ENCODE assay signal across 8 mouse cellular contexts in the genomic region with DNA sequence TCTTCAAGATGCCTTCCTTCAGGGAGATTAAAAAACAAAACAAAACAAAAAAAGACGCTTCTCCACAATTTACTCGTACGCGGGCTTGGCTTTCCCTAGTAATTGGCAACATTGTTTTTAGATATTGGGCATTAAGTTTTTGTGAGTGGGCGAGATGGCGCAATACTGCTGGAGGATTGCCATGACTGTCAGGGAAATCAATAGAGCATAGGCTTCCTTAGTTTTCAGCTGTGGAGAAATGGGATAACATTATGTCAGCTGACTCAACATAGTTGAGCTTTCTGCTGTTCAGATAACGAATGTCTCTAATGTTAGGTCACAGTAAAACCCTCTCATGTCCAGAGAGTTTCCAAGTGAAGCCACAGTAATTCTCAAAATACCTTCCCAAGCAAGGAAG. TPM values are rescaled to one million over a fixed set of nuclear protein-coding genes. Genes with fewer than 3 reads are reported as not detected.
DNase-seq lines count a peak whose midpoint lies in the region; ATAC-seq and TF ChIP-seq lines count a peak whose summit lies in the region.

No protein-coding gene starts in this region.

- ATAC-seq in megakaryocyte, adult 5-6 weeks (ENCODE audit: poor library complexity, severe bottlenecking) = no peak
- ATAC-seq in heart, postnatal 0 days (ENCODE audit: insufficient read depth, low read depth) = no peak
- ATAC-seq in midbrain, embryonic 14.5 days (ENCODE audit: low FRiP score, low TSS enrichment) = no peak
- no peak for ATAC-seq in frontal cortex, adult (ENCODE audit: low TSS enrichment)

- no peak for DNase-seq in embryonic facial prominence, embryonic 10.5 days (ENCODE audit: low spot score)
- DNase-seq in heart, postnatal 0 days (ENCODE audit: low spot score) = no peak
- DNase-seq in layer of hippocampus, postnatal 36 days = peak; percentile 30 to 55
- peak; percentile 27 for DNase-seq in midbrain, embryonic 14.5 days
- no peak for DNase-seq in thymus, postnatal 4 days

- H3K36me3 ChIP-seq in megakaryocyte, embryonic 14.5 days (replicated peaks; ENCODE audit: low read length) = peaks cover 77% of the 10 kb centered on the region
- peaks cover 72% of the 10 kb centered on the region for H3K36me3 ChIP-seq in embryonic facial prominence, embryonic 10.5 days (replicated peaks)
- H3K36me3 ChIP-seq in heart, postnatal 0 days (replicated peaks; ENCODE audit: control insufficient read depth, insufficient read depth, low read length) = peaks cover 43% of the 10 kb centered on the region
- peaks cover 44% of the 10 kb centered on the region for H3K36me3 ChIP-seq in midbrain, embryonic 14.5 days (ENCODE audit: control insufficient read depth, insufficient read depth, low read length)

- no peaks in the 10 kb centered on the region for H3K27me3 ChIP-seq in megakaryocyte, embryonic 14.5 days (replicated peaks)
- no peaks in the 10 kb centered on the region for H3K27me3 ChIP-seq in embryonic facial prominence, embryonic 10.5 days (replicated peaks; ENCODE audit: low read depth, poor library complexity, severe bottlenecking)
- no peaks in the 10 kb centered on the region for H3K27me3 ChIP-seq in heart, postnatal 0 days (ENCODE audit: control insufficient read depth, insufficient read depth, low read length)
- H3K27me3 ChIP-seq in midbrain, embryonic 14.5 days (ENCODE audit: control insufficient read depth, insufficient read depth, low read length) = no peaks in the 10 kb centered on the region

- H3K4me3 ChIP-seq in megakaryocyte, embryonic 14.5 days (replicated peaks) = peak overlapping the region; percentile 96
- H3K4me3 ChIP-seq in embryonic facial prominence, embryonic 10.5 days = peak overlapping the region; percentile 84
- H3K4me3 ChIP-seq in heart, postnatal 0 days (ENCODE audit: low read depth, low read length) = peak overlapping the region; percentile 65
- peak overlapping the region; percentile 61 for H3K4me3 ChIP-seq in midbrain, embryonic 14.5 days (replicated peaks; ENCODE audit: low read depth, low read length)

- H3K9ac ChIP-seq in heart, postnatal 0 days (replicated peaks; ENCODE audit: low read depth, low read length) = peak overlapping the region; percentile 42
- H3K9ac ChIP-seq in midbrain, embryonic 14.5 days (replicated peaks; ENCODE audit: low read length) = peak overlapping the region; percentile 72; the same call in 1 of the 2 replicates

- WGBS in embryonic facial prominence, embryonic 10.5 days = 42% methylated on average over 7 of the region's 7 CpGs
- WGBS in heart, postnatal 0 days = 29% methylated on average over 7 of the region's 7 CpGs
- WGBS in midbrain, embryonic 14.5 days = 40% methylated on average over 7 of the region's 7 CpGs

- peak overlapping the region; percentile 67 for H3K4me2 ChIP-seq in heart, postnatal 0 days (ENCODE audit: low read depth, low read length)
- H3K4me2 ChIP-seq in midbrain, embryonic 14.5 days (ENCODE audit: low read length) = peak overlapping the region; percentile 80

- H3K4me1 ChIP-seq in megakaryocyte, embryonic 14.5 days = peaks cover 26% of the 10 kb centered on the region
- peaks cover 8% of the 10 kb centered on the region; the same call in 1 of the 2 replicates for H3K4me1 ChIP-seq in embryonic facial prominence, embryonic 10.5 days
- H3K4me1 ChIP-seq in heart, postnatal 0 days (ENCODE audit: control insufficient read depth, insufficient read depth) = peaks cover 5% of the 10 kb centered on the region; the same call in 1 of the 2 replicates
- H3K4me1 ChIP-seq in midbrain, embryonic 14.5 days (ENCODE audit: control insufficient read depth, insufficient read depth, low read length) = 0 out of 2 replicates have a peak, but pooled peaks cover 4% of the 10 kb centered on the region

- 0 out of 2 replicates have a peak overlapping the region, but pooled peaks have one; percentile 91 for H3K27ac ChIP-seq in embryonic facial prominence, embryonic 10.5 days (replicated peaks)
- peak overlapping the region; percentile 26; the same call in 1 of the 2 replicates for H3K27ac ChIP-seq in heart, postnatal 0 days (ENCODE audit: low read depth)
- H3K27ac ChIP-seq in midbrain, embryonic 14.5 days (replicated peaks; ENCODE audit: low read depth, low read length) = no peak overlapping the region

- no peaks in the 10 kb centered on the region for H3K9me3 ChIP-seq in megakaryocyte, embryonic 14.5 days
- no peaks in the 10 kb centered on the region for H3K9me3 ChIP-seq in embryonic facial prominence, embryonic 10.5 days
- no peaks in the 10 kb centered on the region for H3K9me3 ChIP-seq in heart, postnatal 0 days (replicated peaks; ENCODE audit: control insufficient read depth, low read length)
- no peaks in the 10 kb centered on the region for H3K9me3 ChIP-seq in midbrain, embryonic 14.5 days (ENCODE audit: control insufficient read depth, low read length)

- TF ChIP-seq CTCF in heart, postnatal 0 days (IDR thresholded peaks at IDR 0.05; ENCODE audit: low read depth) = no peak

- TF ChIP-seq EP300 in heart, postnatal 0 days (IDR thresholded peaks at IDR 0.05; ENCODE audit: low read depth) = no peak

RNA-seq across cellular contexts. Expression of a gene that starts 0.7 kb away (rescaled TPM):
- polyA plus RNA-seq in megakaryocyte, embryonic 14.5 days (2012; ENCODE audit: insufficient read depth, low replicate concordance) = 108 and 188 TPM in 2 replicates
- 44.1 and 46.5 TPM in 2 replicates for total RNA-seq in megakaryocyte, adult 5-6 weeks (2015)
- total RNA-seq in megakaryocyte, adult 5-6 weeks (2017) = 34.7 and 41.9 TPM in 2 replicates
- 43.0 and 46.1 TPM in 2 replicates for polyA plus RNA-seq in embryonic facial prominence, embryonic 10.5 days (2016; fragmentation: Nextera tagmentation; extraction: Ambion mirVana)
- total RNA-seq in heart, postnatal 0 days (2014; rRNA removed; ENCODE audit: low replicate concordance) = 41.3 and 59.2 TPM in 2 replicates
- 44.8 and 49.0 TPM in 2 replicates for polyA plus RNA-seq in heart, postnatal 0 days (2015; fragmentation: Nextera tagmentation; extraction: Ambion mirVana)
- total RNA-seq in layer of hippocampus, postnatal 36 days (2021) = 10 to 100 TPM; 14.5 to 15.3 TPM
- polyA plus RNA-seq in midbrain, embryonic 14.5 days (2014; fragmentation: Nextera tagmentation; extraction: Ambion mirVana) = 34.1 and 40.1 TPM in 2 replicates

RNA-seq across cellular contexts. Expression of a gene that starts 30.8 kb away (rescaled TPM):
- 4.4 and 19.5 TPM in 2 replicates for polyA plus RNA-seq in megakaryocyte, embryonic 14.5 days (2012; ENCODE audit: insufficient read depth, low replicate concordance)
- 47.5 and 50.9 TPM in 2 replicates for total RNA-seq in megakaryocyte, adult 5-6 weeks (2015)
- total RNA-seq in megakaryocyte, adult 5-6 weeks (2017) = 28.6 and 35.0 TPM in 2 replicates
- polyA plus RNA-seq in embryonic facial prominence, embryonic 10.5 days (2016; fragmentation: Nextera tagmentation; extraction: Ambion mirVana) = 37.8 and 45.6 TPM in 2 replicates
- 29.8 and 37.5 TPM in 2 replicates for total RNA-seq in heart, postnatal 0 days (2014; rRNA removed; ENCODE audit: low replicate concordance)
- 42.1 and 43.4 TPM in 2 replicates for polyA plus RNA-seq in heart, postnatal 0 days (2015; fragmentation: Nextera tagmentation; extraction: Ambion mirVana)
- total RNA-seq in layer of hippocampus, postnatal 36 days (2021) = 10 to 100 TPM; 43.5 to 45.3 TPM
- 40.8 and 42.4 TPM in 2 replicates for polyA plus RNA-seq in midbrain, embryonic 14.5 days (2014; fragmentation: Nextera tagmentation; extraction: Ambion mirVana)

RNA-seq across cellular contexts. Expression of a gene that starts 31.7 kb away (rescaled TPM):
- 2.6 TPM in 1 of 2 replicates, not detected in the other for polyA plus RNA-seq in megakaryocyte, embryonic 14.5 days (2012; ENCODE audit: insufficient read depth, low replicate concordance)
- total RNA-seq in megakaryocyte, adult 5-6 weeks (2015) = 111 and 130 TPM in 2 replicates
- total RNA-seq in megakaryocyte, adult 5-6 weeks (2017) = 68.0 and 82.5 TPM in 2 replicates
- polyA plus RNA-seq in embryonic facial prominence, embryonic 10.5 days (2016; fragmentation: Nextera tagmentation; extraction: Ambion mirVana) = 130 and 142 TPM in 2 replicates
- total RNA-seq in heart, postnatal 0 days (2014; rRNA removed; ENCODE audit: low replicate concordance) = 26.7 and 28.6 TPM in 2 replicates
- 51.8 and 52.5 TPM in 2 replicates for polyA plus RNA-seq in heart, postnatal 0 days (2015; fragmentation: Nextera tagmentation; extraction: Ambion mirVana)
- total RNA-seq in layer of hippocampus, postnatal 36 days (2021) = 10 to 100 TPM; 50.8 to 57.0 TPM
- polyA plus RNA-seq in midbrain, embryonic 14.5 days (2014; fragmentation: Nextera tagmentation; extraction: Ambion mirVana) = 91.9 and 107 TPM in 2 replicates

RNA-seq across cellular contexts. Expression of a gene that starts 56.6 kb away (rescaled TPM):
- 7.9 and 12.1 TPM in 2 replicates for polyA plus RNA-seq in megakaryocyte, embryonic 14.5 days (2012; ENCODE audit: insufficient read depth, low replicate concordance)
- 43.5 and 46.9 TPM in 2 replicates for total RNA-seq in megakaryocyte, adult 5-6 weeks (2015)
- total RNA-seq in megakaryocyte, adult 5-6 weeks (2017) = 73.9 and 77.0 TPM in 2 replicates
- polyA plus RNA-seq in embryonic facial prominence, embryonic 10.5 days (2016; fragmentation: Nextera tagmentation; extraction: Ambion mirVana) = 42.3 and 43.1 TPM in 2 replicates
- total RNA-seq in heart, postnatal 0 days (2014; rRNA removed; ENCODE audit: low replicate concordance) = 19.0 and 24.9 TPM in 2 replicates
- 16.5 and 16.6 TPM in 2 replicates for polyA plus RNA-seq in heart, postnatal 0 days (2015; fragmentation: Nextera tagmentation; extraction: Ambion mirVana)
- total RNA-seq in layer of hippocampus, postnatal 36 days (2021) = 10 to 100 TPM; 16.4 to 20.5 TPM
- 14.0 and 22.4 TPM in 2 replicates for polyA plus RNA-seq in midbrain, embryonic 14.5 days (2014; fragmentation: Nextera tagmentation; extraction: Ambion mirVana)

Comparison
In these comparisons a context has a peak if more than half of its experiments do, and no peak if none do; other contexts are left out.
1. DNase-seq: peak in layer of hippocampus, postnatal 36 days (2 of 2) and midbrain, embryonic 14.5 days (single experiment); none in embryonic facial prominence, embryonic 10.5 days (single experiment), heart, postnatal 0 days (single experiment) and thymus, postnatal 4 days (single experiment).
2. RNA of a gene that starts 31.7 kb away (polyA plus RNA-seq): 130 to 142 TPM in embryonic facial prominence, embryonic 10.5 days, 91.9 to 107 TPM in midbrain, embryonic 14.5 days and 51.8 to 52.5 TPM in heart, postnatal 0 days; 2.6 TPM in megakaryocyte, embryonic 14.5 days; every median in the first group is over 10 times any median in the second.
3. Peak in every context shown above with its lines, with median percentiles within 50 percentile points of each other: H3K4me3 ChIP-seq.